21 mouse cellular contexts compared by ENCODE assay signal in genomic region chr16:48626186-48626585, GRCm38 (mm10).
DNase-seq lines count a peak whose midpoint lies in the region; ATAC-seq and TF ChIP-seq lines count a peak whose summit lies in the region.
"Had no signal": no experiment of that assay in that cellular context is flagged by ENCODE, and none has a peak within 500 bp of the region (broad histone marks: within the 10 kb centered on the region; RNA-seq: fewer than 3 reads in every experiment).

No protein-coding gene starts in this region.

- no peaks in the 10 kb centered on the region for H3K4me1 ChIP-seq in embryonic facial prominence, embryonic 14.5 days (ENCODE audit: control insufficient read depth, insufficient read depth, low read length)
- H3K4me1 ChIP-seq in embryonic facial prominence, embryonic 10.5 days, result no peaks in the 10 kb centered on the region
- no peaks in the 10 kb centered on the region for H3K4me1 ChIP-seq in lung, adult 2 months (ENCODE audit: control insufficient read depth, insufficient read depth, low read length)
- H3K4me1 ChIP-seq: embryonic facial prominence, embryonic 15.5 days; heart, embryonic 15.5 days had no signal

- H3K36me3 ChIP-seq in embryonic facial prominence, embryonic 14.5 days (ENCODE audit: control insufficient read depth, insufficient read depth, low read length), result no peaks in the 10 kb centered on the region
- H3K36me3 ChIP-seq in embryonic facial prominence, embryonic 10.5 days (replicated peaks), result no peaks in the 10 kb centered on the region
- H3K36me3 ChIP-seq: embryonic facial prominence, embryonic 15.5 days; forebrain, embryonic 10.5 days; heart, embryonic 15.5 days; hindbrain, embryonic 13.5 days had no signal

- TF ChIP-seq CTCF in lung, adult 2 months (IDR thresholded peaks at IDR 0.05; ENCODE audit: insufficient read depth, low read length), result no peak
- no peak for TF ChIP-seq CTCF in brain, embryonic 14.5 days (IDR thresholded peaks at IDR 0.05; ENCODE audit: borderline replicate concordance, extremely low read depth, insufficient read depth, insufficient read length)

- no peaks in the 10 kb centered on the region for H3K27me3 ChIP-seq in embryonic facial prominence, embryonic 14.5 days (replicated peaks; ENCODE audit: control insufficient read depth, insufficient read depth, low read length)
- no peaks in the 10 kb centered on the region for H3K27me3 ChIP-seq in embryonic facial prominence, embryonic 10.5 days (replicated peaks; ENCODE audit: low read depth, poor library complexity, severe bottlenecking)
- H3K27me3 ChIP-seq: embryonic facial prominence, embryonic 15.5 days; heart, embryonic 15.5 days; hindbrain, embryonic 13.5 days had no signal

- no peak overlapping the region for H3K9ac ChIP-seq in embryonic facial prominence, embryonic 14.5 days (ENCODE audit: low read depth, low read length)
- H3K9ac ChIP-seq: embryonic facial prominence, embryonic 15.5 days; heart, embryonic 15.5 days; hindbrain, embryonic 13.5 days had no signal

- no peak for TF ChIP-seq POLR2A in lung, adult 2 months (IDR thresholded peaks at IDR 0.05; ENCODE audit: borderline replicate concordance, extremely low read depth, low read depth, low read length)
- no peak for TF ChIP-seq POLR2A in brain, embryonic 14.5 days (IDR thresholded peaks at IDR 0.05; ENCODE audit: borderline replicate concordance, extremely low read depth, insufficient read depth, insufficient read length, poor library complexity, severe bottlenecking)

- H3K27ac ChIP-seq in embryonic facial prominence, embryonic 14.5 days (replicated peaks; ENCODE audit: low read depth, low read length), result no peak overlapping the region
- H3K27ac ChIP-seq in embryonic facial prominence, embryonic 10.5 days (replicated peaks), result no peak overlapping the region
- H3K27ac ChIP-seq: embryonic facial prominence, embryonic 15.5 days; forebrain, embryonic 10.5 days; heart, adult 2 months; heart, embryonic 15.5 days; hindbrain, embryonic 13.5 days; hindbrain, postnatal 0 days had no signal

- no peak overlapping the region for H3K4me2 ChIP-seq in embryonic facial prominence, embryonic 14.5 days (ENCODE audit: low read depth, low read length)
- H3K4me2 ChIP-seq: embryonic facial prominence, embryonic 15.5 days; heart, embryonic 11.5 days; heart, embryonic 15.5 days; hindbrain, embryonic 13.5 days had no signal

- peak; percentile 41 for DNase-seq in embryonic facial prominence, embryonic 14.5 days (ENCODE audit: low spot score)
- DNase-seq in embryonic facial prominence, embryonic 10.5 days (ENCODE audit: low spot score), result no peak
- DNase-seq in lung, adult 18-20 months, result peak; percentile 28 to 40
- no peak for DNase-seq in lung, adult 2 months
- DNase-seq in 416B (ENCODE audit: low read depth), result peak; percentile 36
- DNase-seq in brain, embryonic 14.5 days (ENCODE audit: low read depth), result peak; percentile 36
- DNase-seq: adrenal gland, postnatal 10 days; cerebellum, adult 18-20 months; cerebellum, adult 9-11 months; gastrocnemius, postnatal 14 days; heart, adult 2 months; heart, postnatal 14 days had no signal

- 58% methylated on average over 3 of the region's 3 CpGs for WGBS in embryonic facial prominence, embryonic 14.5 days
- WGBS in embryonic facial prominence, embryonic 10.5 days, result 87% methylated on average over 3 of the region's 3 CpGs
- WGBS in lung, adult 2 months, result 64% methylated on average over 3 of the region's 3 CpGs

- H3K4me3 ChIP-seq in embryonic facial prominence, embryonic 14.5 days (ENCODE audit: low read depth, low read length), result no peak overlapping the region
- no peak overlapping the region for H3K4me3 ChIP-seq in embryonic facial prominence, embryonic 10.5 days
- no peak overlapping the region for H3K4me3 ChIP-seq in lung, adult 2 months (replicated peaks; ENCODE audit: extremely low read depth, low read depth, low read length)
- H3K4me3 ChIP-seq: embryonic facial prominence, embryonic 15.5 days; erythroblast, embryonic 14.5 days; forebrain, embryonic 10.5 days; heart, adult 2 months; heart, embryonic 15.5 days; hindbrain, embryonic 13.5 days had no signal

- H3K9me3 ChIP-seq in embryonic facial prominence, embryonic 14.5 days (ENCODE audit: control insufficient read depth, low read length), result no peaks in the 10 kb centered on the region
- no peaks in the 10 kb centered on the region for H3K9me3 ChIP-seq in embryonic facial prominence, embryonic 10.5 days
- H3K9me3 ChIP-seq: embryonic facial prominence, embryonic 15.5 days; forebrain, embryonic 10.5 days; heart, embryonic 15.5 days; hindbrain, embryonic 13.5 days had no signal

- ATAC-seq in embryonic facial prominence, embryonic 14.5 days (ENCODE audit: low read depth), result no peak
- no peak for ATAC-seq in frontal cortex, adult (ENCODE audit: low TSS enrichment)
- ATAC-seq: forebrain, embryonic 16.5 days; hindbrain, postnatal 0 days had no signal

Comparison
In these comparisons a context has a peak if more than half of its experiments do, and no peak if none do; other contexts are left out.
1. DNase-seq: peak in embryonic facial prominence, embryonic 14.5 days (single experiment), lung, adult 18-20 months (2 of 2), 416B (single experiment) and brain, embryonic 14.5 days (single experiment); none in embryonic facial prominence, embryonic 10.5 days (single experiment) and lung, adult 2 months (single experiment).